Mouse (Mus musculus) G1E (cell line): ENCODE measurements around the gene Prkar1b.

Experiments
- CTCF ChIP-seq: IDR thresholded peaks from 2 replicates; pipeline ENCODE4 v1.5.1; 2012; ENCODE audit warnings: low read depth, low read length, inconsistent platforms, mixed read lengths
- GATA1 ChIP-seq: IDR thresholded peaks from 2 replicates; pipeline ENCODE4 v1.6.1; 2012; ENCODE audit warnings: borderline replicate concordance, low read length, inconsistent platforms, mixed read lengths
- POLR2AphosphoS5 ChIP-seq: IDR thresholded peaks from 2 replicates; pipeline ENCODE4 v1.6.1; 2012; ENCODE audit warnings: low read depth, low read length, inconsistent platforms; ENCODE audit not compliant: insufficient replicate concordance
- TAL1 ChIP-seq: conservative IDR thresholded peaks from 2 replicates; pipeline ENCODE4 v1.6.1; 2012; ENCODE audit warnings: low read depth, low read length, inconsistent platforms, mixed read lengths

DNA sequence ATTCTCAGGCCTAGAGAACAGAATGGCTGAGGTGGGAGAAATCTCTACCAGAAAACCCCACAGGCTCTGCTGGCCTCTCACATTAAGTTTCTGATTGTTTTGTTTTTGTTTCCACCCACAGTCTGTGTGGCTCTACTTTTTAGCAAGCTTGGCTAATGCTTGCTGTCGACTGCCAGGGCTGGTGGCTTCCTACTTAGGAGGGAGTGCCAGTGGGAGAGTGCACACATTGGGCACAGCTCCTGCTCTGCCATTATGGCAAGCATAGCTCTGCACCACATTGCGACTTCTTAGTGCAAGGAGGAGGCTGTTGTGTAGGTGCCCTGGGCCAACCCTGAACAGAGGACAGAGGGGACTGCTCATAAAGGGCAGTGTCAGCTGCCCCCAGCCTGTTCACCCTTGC is 33.3 kb upstream of the Prkar1b start:
- TF ChIP-seq CTCF, result no peak
- TF ChIP-seq GATA1, result no peak
- TF ChIP-seq TAL1, result no peak
- TF ChIP-seq POLR2AphosphoS5, result no peak
